Mouse (Mus musculus) E14TG2a.4 (cell line): ENCODE measurements around the gene Orc5.

Source experiments
- CTCF ChIP-seq: conservative IDR thresholded peaks from 2 replicates; pipeline ENCODE4 v1.5.1; 2014; ENCODE audit warnings: low read length
- NANOG ChIP-seq: IDR thresholded peaks from 2 replicates; pipeline ENCODE4 v1.6.1; 2014; ENCODE audit warnings: borderline replicate concordance, low read length, mixed read lengths

- no peak for TF ChIP-seq CTCF
- 0 out of 2 replicates have a peak, but pooled peaks have one; percentile 17 for TF ChIP-seq NANOG
Observed at GRCm38 (mm10) chr5:22559801-22560200, 9.6 kb upstream of the Orc5 start.
